Mouse (Mus musculus) thymus, postnatal 36 days (tissue): Measurements from ENCODE around the gene Eloa.
A peak's percentile ranks its signal among the peaks of the same experiment; 100 is the strongest.

Experiments used
- DNase-seq, 2 experiments: peaks; one replicate each; pipeline ENCODE4 v3.0.0; 2022; ENCODE audit warnings: mixed read lengths in 2 of 2

Eloa gene

GRCm38 (mm10) chr4:136028689-136029088 is 7.1 kb upstream of the Eloa start:
- DNase-seq, result no peak

GRCm38 (mm10) chr4:136028132-136028564 is 6.6 kb upstream of the Eloa start:
- DNase-seq, result peak; percentile 38 to 50

- no peak for DNase-seq
Observed at GRCm38 (mm10) chr4:136027416-136028131, 6.0 kb upstream of the Eloa start.

- no peak for DNase-seq
Observed at GRCm38 (mm10) chr4:136025350-136025749, 3.8 kb upstream of the Eloa start.

- no peak for DNase-seq
Observed at GRCm38 (mm10) chr4:136022924-136023323, 1.4 kb upstream of the Eloa start.

DNA sequence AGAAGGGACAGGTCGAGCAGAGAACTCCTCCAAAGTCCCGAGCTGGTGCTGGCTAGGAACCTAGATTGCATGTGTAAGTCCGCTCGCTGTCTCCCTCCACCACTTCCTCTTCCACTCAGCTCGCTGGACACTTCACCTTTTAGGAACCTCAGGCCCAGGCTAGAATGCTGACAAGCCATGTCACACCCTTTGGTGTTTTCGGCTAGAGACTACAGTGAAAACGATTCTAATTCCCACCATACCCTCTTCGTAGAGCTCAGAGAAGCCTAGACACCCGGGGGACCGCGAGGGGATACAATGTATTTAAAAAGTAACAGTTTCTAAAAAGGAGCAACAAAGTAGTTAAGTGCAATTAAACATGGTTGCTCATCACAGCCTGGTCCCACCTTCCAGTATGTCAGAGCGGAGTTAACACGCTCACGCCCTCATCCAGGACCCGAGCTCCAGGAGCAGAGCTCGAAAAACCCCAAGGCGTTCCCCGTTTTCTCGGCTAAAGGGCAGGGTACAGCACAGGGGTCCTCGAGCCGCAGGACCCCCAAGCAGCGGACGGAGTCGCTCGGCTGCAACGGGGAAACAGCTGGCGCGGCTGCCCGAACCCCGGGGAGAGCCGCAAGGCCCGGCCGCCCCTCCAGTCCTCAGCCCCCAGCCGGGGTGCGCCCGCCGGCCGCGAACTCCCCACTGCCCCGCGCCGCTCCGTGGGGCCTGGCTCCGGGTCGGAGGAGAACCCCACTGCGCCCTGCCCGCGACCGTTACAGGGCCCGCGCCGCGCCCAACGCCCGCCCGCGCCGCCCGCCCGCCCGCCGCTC is 617 bp downstream of the Eloa start:
- DNase-seq, result peak in 1 of 2 experiments; percentile 12

- DNase-seq, result no peak
Observed at GRCm38 (mm10) chr4:136016059-136016602, 5.4 kb downstream of the Eloa start.

DNA sequence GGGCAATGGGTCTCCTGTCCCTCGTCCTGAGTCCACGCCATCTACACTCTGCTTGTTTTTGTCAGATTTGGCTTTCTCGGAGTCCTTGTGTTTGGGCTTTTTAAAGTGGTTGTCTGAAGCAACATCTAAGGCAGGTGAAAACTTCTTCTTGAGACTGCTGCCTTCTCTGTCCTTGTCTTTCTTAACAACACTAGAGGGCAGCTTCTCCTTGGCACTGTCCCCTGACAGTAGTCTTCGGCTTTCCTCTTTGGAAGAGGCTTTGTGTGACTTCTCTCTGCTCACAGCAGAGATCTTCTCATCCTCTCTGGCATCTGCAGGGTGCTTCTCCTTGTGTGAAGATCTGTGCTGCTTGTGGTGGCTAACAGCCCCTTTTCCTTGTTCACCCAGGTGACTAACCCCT is 11.0 kb downstream of the Eloa start:
- DNase-seq, result no peak

DNA sequence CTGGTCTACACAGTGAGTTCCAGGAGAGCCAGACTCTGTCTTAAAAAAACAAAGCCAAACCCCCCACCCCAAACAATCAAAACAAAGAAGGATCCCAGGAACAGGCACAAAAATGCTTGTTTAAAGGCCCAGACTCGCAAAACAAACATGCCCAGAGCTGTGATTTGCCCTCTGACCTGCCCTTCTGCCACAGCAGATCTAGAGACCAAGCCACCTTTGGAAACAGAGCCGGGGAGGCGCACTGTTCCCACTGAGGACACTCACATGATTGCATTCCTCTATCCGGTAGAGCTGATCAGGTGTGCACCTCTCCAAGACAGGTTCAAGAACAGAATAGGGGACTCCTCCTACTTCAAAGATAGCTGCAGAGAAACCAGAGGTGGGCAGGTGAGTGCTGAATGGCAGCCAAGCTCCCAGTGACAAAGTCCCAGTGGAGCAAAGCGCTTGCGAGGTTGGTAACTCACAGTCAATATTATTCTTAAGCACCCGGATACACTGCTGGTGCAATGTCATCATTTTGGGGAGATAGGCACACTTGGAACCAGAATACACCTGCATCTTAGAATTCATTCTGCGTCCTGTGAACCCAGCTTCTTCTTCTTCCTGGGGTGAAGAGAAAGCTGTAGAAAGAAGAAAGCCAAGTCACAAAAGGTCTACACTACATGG is 12.6 kb downstream of the Eloa start:
- no peak for DNase-seq

DNA sequence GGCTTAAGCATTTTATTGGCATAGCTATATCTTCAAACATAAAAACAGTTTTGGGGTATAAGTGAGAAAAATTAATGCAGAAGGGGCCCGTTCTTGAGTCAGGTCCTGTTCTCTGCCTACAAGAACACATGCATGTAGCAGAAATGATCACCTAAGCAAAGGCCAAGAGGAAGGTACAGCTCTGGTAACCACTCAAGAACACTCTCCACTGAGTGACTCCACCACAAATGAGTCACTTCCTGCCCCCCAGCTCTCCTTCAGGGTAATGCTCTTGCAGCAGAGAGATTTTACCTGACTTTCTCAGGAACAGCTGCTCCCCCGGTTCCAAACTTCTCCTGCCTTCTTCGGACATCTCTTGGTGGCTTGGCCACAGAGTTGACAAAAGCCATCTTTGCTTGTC is 14.7 kb downstream of the Eloa start:
- no peak for DNase-seq

DNA sequence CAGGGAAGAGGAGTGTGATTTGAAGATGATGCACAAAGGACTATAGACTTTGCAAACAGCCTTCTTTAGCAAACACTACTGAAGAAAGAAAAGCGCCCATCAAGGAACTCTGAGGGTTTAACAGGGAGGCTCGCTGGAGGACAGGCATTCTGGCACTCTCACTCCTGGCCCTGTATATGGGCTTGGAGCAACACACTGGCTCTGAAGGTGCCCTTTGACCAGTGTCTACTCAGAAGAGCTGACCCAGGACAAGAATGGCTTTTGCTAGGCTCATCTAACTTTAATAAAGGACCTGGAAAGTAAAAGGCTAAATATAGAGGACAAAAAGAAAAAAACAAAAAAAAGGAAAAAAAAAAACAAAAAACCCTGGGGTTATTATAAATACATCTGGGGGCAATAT is 16.6 kb downstream of the Eloa start:
- DNase-seq, result no peak

DNA sequence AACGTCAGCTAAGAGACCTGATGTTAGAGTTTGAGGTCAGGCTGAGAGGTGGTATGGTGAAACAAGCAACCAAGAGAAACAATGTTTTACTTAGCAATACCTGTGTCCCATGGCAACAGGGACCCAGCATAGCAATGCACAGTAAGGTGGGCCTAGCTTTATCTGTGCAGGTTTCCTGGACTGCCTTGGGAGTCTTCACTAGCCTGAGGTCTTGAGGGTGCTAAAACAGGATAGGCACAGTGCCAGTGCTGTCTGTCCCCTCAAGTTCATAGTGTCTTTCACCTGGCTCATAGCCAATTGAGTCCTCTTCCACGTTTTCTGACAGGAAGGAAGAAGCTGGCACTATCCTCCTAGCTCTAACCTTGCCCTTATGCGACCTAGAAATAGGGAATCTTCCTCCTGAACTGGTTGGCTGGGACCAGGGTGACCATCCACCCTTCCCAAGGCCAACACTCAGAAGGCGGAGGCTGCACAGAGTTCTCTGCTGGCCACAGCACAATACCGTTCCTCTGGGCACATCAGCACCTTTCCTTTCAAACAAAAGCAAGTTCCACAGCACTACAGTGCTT is 17.4 kb downstream of the Eloa start:
- no peak for DNase-seq

- DNase-seq, result no peak
Observed at GRCm38 (mm10) chr4:135995118-135995517, 26.4 kb downstream of the Eloa start.

DNA sequence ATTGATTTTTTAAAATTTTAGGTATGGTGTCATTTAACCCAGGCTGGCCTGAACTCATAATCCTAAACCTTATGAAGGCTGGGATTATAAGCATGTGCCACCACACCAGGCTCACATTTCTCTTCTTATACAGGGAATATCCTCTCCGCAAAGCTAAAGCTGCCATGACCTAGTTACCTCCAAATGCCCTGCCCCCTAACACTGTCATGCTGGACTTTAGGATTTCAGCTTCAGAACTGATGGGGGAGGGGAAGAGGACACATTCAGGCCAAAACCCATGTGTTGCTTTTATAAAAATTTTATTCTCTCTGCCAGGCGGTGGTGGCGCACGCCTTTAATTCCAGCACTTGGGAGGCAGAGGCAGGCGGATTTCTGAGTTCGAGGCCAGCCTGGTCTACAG is 27.6 kb downstream of the Eloa start:
- DNase-seq, result no peak

DNA sequence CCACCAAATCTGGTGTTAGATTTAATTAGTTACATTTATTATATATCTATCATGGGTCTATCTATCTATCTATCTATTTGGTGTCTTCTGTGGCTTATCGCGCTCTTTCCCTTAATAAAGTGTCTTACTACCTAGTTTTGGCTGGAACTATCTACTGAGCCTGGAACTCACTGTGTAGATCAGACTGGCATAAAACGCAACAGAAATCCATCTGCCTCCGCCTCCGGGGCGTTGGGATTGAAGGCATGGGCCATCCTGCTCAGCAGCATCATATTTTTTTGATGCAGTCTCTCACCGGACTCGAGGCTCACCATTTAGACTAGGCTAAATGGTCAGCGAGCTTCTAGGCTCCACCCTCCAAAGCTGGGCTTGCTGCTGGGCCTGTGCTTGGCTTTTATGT is 33.8 kb downstream of the Eloa start:
- no peak for DNase-seq

DNA sequence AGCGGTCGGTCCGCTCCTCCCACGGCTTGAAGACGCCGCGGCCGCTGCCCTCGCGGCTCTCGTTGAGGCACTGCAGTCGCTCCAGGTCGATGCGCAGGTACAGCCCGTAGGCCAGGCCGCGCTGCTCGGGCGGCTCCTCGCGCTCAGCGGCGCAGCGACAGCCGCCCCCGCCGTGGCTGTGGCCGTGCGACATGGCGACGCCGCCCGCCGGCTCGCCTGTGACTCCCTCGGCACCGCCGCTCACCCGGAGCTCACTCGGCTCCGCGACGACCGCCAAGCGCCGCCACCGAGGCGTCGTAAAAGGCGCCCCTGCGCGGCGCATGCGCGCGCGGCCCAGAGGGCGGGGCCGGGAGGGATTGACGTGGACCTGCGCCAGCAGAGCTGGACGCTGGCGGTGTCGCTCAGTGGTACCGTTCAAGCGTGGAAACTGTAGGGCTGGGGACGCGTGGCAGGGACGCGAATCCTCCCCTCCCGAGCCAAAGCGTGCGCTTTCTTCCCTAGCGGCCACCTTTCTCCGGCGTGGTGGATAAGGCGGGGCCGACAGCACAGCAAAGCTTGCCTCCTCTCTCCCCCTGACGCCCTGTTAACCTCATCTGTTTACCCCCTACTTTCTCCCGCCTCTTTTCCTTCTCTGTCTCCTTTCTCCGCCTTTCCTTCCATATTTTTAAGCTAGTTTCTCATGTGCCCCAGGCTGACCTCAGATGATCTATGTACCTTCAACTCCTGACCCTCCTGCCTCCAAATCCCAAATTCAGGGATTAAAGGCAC is 34.4 kb downstream of the Eloa start, which contains the start of gene Pithd1:
Gene Pithd1, minus strand, starts transcription at position 322 of the 768 bp plus-strand sequence.
- DNase-seq, result peak; percentile 93 to 95

DNA sequence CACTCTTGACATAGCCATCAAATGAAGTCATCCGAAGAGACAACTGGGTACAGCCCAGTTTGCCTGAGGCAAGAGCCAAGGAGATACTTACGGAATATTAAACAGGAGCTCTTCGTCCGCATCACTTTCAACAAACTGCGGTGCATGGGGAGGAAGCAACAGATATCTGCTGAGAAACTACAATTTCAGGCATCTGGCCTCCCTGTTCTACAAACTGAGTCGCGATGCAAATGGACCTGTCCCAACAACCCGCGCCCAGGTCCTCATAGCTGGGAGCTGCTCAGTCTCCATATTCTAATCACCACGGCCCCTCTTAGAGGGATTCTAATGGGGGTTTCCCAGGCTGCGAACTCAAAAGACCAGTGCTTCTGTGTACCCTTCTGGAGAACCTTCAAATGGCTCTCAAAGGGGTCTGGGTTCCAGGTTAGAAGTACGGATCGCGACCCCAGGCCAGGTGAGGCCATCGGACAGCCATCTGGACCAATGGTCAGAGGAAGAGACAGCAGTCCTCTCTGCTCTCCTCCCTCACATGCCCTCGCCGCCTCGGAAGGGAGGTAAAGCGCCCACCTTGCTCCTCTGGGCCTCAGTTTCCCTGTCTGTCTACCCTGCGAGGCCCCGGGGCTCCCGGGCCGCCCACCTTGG is 35.1 kb downstream of the Eloa start:
- DNase-seq, result no peak

- no peak for DNase-seq
Observed at GRCm38 (mm10) chr4:135985769-135986168, 35.8 kb downstream of the Eloa start.

DNA sequence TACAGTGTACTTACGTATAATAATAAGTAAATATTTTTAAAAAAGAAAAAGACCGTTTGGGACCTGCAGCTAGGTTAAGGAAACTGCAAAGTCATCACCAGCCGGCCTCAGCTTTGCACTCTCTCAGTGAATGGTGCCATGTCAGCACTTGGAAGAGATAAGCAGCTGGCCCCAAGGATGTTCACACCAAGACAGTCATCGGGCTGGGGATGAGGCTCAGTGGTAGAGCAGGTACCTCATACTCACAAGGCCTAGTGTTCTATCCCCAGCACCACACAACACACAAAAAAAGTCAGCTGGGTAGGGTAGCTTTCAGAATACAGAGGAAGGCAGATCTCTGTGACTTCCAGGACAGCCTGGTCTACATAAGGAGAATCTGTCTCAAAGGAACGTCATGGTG is 36.4 kb downstream of the Eloa start:
- no peak for DNase-seq

DNA sequence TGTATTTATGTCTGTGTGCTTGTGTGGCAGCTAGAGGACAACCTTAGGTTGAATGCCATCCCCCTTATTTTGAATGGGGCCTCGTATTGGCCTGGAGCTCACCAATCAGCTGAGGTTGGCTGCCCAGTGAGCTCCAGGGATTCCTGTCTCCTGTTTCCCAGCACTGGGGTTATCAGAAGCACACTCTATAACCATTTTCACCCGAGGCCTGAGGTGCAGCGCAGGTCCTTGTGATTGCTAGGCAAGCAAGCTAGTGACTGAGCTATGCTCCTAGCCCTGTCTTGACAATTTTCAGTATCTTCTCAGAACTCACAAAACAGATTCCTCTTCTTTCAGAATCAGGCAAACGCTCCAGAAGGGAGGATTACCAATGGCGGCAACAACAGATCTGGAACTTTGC is 37.0 kb downstream of the Eloa start:
- DNase-seq, result no peak

DNA sequence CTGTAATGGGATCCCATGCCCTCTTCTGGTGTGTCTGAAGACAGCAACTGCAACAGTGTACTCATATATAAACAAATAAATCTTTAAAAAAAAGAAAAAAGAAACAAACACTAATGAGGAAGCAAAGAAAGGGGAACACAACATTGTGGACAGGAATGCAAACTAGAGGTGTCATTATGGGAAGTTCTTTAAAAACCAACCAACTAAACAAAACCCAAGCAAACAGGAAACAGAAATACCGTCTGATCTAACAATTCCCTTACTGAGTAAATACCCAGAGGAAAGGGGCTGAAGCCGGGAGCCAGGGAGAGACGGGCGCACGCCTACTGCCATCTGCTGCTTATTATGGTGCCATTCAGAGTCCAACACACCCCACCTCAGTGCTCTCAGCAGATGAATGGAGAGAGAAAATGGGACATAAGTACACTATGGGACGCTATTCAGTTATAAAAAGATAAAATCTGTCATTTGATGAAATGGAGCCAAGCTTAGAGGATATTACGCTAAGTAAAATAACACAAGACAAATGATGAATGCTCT is 40.0 kb downstream of the Eloa start:
- no peak for DNase-seq
